Mouse (Mus musculus): ENCODE measurements around the gene Samd4. TPM values are rescaled to one million over a fixed set of nuclear protein-coding genes. Genes with fewer than 3 reads are reported as not detected.

The Samd4 gene
- polyA plus RNA-seq, 1 experiment, result 3.9 TPM

DNA sequence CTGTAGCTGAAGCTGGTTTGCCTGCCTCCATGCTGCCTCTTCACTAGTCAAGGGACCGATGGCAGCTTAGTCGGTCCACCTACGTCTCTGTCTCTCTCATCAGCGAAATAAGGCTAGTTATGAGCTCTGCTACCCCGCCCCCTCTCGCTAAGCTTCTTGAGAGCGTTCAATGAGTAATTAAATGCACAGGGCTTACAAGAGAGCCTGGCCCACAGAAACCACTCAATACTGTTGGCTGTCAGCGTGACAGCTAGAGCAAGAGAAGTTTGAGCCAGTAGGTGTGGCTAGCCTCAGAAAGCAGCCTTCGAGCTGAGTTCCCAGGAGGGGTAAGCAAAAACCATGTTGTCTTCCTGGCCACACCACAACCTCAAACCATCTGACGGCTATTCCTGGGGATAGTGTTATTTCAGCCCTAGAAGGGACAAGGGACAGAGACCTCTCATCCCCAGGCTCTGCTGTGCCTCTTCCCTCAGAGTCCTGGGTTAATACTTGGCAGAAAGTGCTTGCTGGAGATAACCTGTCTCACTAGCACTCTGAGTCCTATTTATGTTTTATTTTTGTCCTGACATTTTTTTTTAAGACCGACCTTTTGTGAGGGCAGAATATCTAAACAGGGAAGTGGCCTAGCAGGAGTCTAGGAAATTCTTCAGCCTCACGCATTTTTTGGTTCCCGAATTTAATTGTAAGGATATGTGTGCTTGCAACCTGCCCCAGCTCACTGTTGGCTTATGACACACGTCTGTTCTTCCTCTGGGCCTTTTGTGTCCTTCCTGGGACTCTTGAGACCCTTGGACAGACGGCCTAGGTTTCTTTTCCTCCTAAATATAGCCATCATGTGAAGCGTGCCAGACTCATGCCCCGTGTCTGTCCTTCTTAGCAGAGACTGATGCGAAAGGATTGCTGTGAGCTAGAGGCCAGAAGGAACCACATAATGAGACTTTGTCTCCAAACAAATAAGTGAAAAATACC is 128.8 kb downstream of the Samd4 start:
- TF ChIP-seq POLR2A (IDR thresholded peaks at IDR 0.05; ENCODE audit: low read depth, low read length) (no peak), CTCF (conservative IDR thresholded peaks at IDR 0.05; ENCODE audit: insufficient read depth, insufficient read length, low read depth, low read length) (no peak)
- no peaks in the 10 kb centered on the region for H3K36me3 ChIP-seq (ENCODE audit: control insufficient read depth, insufficient read depth, low read length)

DNA sequence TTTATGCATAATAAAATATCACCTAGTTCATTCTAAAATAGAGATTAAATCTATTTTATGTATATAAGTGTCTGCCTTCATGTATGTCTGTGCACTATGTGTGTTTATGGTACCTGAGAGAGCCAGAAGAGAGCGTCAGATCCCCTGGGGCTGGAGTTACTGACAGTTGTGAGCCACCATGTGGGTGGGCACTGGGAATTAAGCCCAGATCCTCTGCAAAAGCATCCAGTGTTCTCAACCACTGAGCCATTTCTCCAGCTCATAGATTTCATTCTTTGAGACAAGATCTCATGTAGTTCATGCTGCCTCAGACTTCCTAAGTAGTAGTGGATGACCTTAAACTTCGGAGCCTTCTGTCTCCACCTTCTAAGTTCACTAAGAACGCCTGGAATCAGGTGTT is 133.0 kb downstream of the Samd4 start:
- Histone ChIP-seq H3K27ac (ENCODE audit: insufficient read depth, low read depth, low read length) (no peak overlapping the region), H3K36me3 (ENCODE audit: control insufficient read depth, insufficient read depth, low read length) (no peaks in the 10 kb centered on the region), H3K27me3 (replicated peaks; ENCODE audit: control insufficient read depth, insufficient read depth, low read length) (no peaks in the 10 kb centered on the region), H3K4me3 (ENCODE audit: insufficient read depth, low read depth, low read length) (no peak overlapping the region), H3K4me1 (ENCODE audit: control insufficient read depth, insufficient read depth, low read length) (no peaks in the 10 kb centered on the region)
- 91% methylated on average over 3 of the region's 3 CpGs for WGBS
- TF ChIP-seq CTCF (conservative IDR thresholded peaks at IDR 0.05; ENCODE audit: insufficient read depth, insufficient read length, low read depth, low read length), result no peak
- no peak for TF ChIP-seq POLR2A (IDR thresholded peaks at IDR 0.05; ENCODE audit: low read depth, low read length)
- no peak for DNase-seq

More for the DNA sequence above, 128.8 kb downstream of the Samd4 start:
- no peak for DNase-seq
- no peak overlapping the region; the same call in 1 of the 2 replicates for H3K27ac ChIP-seq (ENCODE audit: insufficient read depth, low read depth, low read length)
- H3K4me3 ChIP-seq (ENCODE audit: insufficient read depth, low read depth, low read length), result no peak overlapping the region
- 76% methylated on average over 18 of the region's 18 CpGs for WGBS
- no peaks in the 10 kb centered on the region for H3K4me1 ChIP-seq (ENCODE audit: control insufficient read depth, insufficient read depth, low read length)
- H3K27me3 ChIP-seq (replicated peaks; ENCODE audit: control insufficient read depth, insufficient read depth, low read length), result no peaks in the 10 kb centered on the region

DNA sequence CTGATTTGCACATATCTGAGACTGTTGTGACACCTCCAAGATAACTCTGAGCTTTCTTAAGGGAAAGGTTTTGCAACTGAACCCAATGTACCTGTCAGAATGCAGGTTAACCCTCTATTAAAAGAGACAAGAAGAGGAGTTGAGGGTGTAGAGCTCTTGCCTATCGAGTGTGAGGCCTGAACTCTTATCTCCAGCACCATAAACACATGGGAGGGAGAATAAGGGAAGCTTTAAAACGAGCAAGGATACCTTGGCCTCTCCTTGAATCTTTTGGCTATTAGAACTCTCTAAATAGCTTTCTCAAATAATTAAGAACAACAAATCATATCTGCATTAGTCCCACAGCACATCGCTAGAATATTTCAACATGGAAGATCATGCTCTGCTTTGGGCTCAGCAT is 135.0 kb downstream of the Samd4 start:
- no peak for DNase-seq
- no peaks in the 10 kb centered on the region for H3K27me3 ChIP-seq (replicated peaks; ENCODE audit: control insufficient read depth, insufficient read depth, low read length)
- no peaks in the 10 kb centered on the region for H3K36me3 ChIP-seq (ENCODE audit: control insufficient read depth, insufficient read depth, low read length)
- TF ChIP-seq POLR2A (IDR thresholded peaks at IDR 0.05; ENCODE audit: low read depth, low read length), result no peak
- TF ChIP-seq CTCF (conservative IDR thresholded peaks at IDR 0.05; ENCODE audit: insufficient read depth, insufficient read length, low read depth, low read length), result no peak
- H3K4me3 ChIP-seq (ENCODE audit: insufficient read depth, low read depth, low read length), result no peak overlapping the region
- WGBS, result 88% methylated on average over 3 of the region's 3 CpGs
- no peak overlapping the region for H3K27ac ChIP-seq (ENCODE audit: insufficient read depth, low read depth, low read length)
- no peaks in the 10 kb centered on the region for H3K4me1 ChIP-seq (ENCODE audit: control insufficient read depth, insufficient read depth, low read length)

DNA sequence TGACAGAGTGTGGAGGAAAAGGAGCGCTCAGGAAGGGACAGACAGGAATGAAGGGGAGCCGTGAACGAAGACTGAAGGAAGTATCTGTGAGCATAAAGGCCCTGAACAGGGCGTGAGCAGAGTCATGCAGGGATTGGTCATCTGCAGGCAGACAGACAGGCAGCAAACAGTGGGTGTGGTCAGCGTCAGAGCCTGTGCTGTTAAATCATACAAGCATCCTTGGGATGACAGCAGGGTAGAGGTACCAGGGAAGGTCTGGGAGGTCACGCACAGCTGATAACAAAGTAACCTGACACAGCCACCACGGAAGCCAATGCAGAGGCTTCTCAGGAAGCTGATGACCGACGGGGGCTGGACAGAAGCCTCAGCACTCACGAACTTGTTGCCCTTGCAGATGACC is 138.2 kb downstream of the Samd4 start:
- H3K4me3 ChIP-seq (ENCODE audit: insufficient read depth, low read depth, low read length), result no peak overlapping the region
- TF ChIP-seq POLR2A (IDR thresholded peaks at IDR 0.05; ENCODE audit: low read depth, low read length), result no peak
- TF ChIP-seq CTCF (conservative IDR thresholded peaks at IDR 0.05; ENCODE audit: insufficient read depth, insufficient read length, low read depth, low read length), result no peak
- H3K4me1 ChIP-seq (ENCODE audit: control insufficient read depth, insufficient read depth, low read length), result no peaks in the 10 kb centered on the region
- DNase-seq, result no peak
- H3K27ac ChIP-seq (ENCODE audit: insufficient read depth, low read depth, low read length), result no peak overlapping the region
- H3K36me3 ChIP-seq (ENCODE audit: control insufficient read depth, insufficient read depth, low read length), result no peaks in the 10 kb centered on the region
- WGBS, result 60% methylated on average over 10 of the region's 10 CpGs
- H3K27me3 ChIP-seq (replicated peaks; ENCODE audit: control insufficient read depth, insufficient read depth, low read length), result no peaks in the 10 kb centered on the region

DNA sequence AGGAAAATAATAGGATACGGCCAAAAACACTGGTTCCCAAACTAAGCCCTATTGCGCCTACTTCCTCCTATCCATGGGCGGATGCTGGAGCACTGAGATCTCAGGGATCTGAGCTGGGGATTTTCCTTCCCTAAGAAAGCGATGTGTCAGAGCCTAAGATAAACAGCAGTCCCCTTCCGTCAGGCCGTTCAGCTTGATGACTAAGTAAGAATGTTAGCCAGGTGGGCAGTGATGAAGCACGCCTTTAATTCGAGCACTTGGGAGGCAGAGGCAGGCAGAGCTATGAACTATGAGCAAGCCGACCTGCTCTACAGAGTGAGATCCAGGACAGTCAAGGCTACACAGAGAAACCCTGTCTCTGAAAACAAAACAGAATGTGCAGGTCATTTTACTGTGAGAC is 140.9 kb downstream of the Samd4 start:
- Histone ChIP-seq H3K27ac (ENCODE audit: insufficient read depth, low read depth, low read length) (no peak overlapping the region), H3K27me3 (replicated peaks; ENCODE audit: control insufficient read depth, insufficient read depth, low read length) (no peaks in the 10 kb centered on the region), H3K4me1 (ENCODE audit: control insufficient read depth, insufficient read depth, low read length) (no peaks in the 10 kb centered on the region), H3K36me3 (ENCODE audit: control insufficient read depth, insufficient read depth, low read length) (no peaks in the 10 kb centered on the region), H3K4me3 (ENCODE audit: insufficient read depth, low read depth, low read length) (no peak overlapping the region)
- peak; percentile 43 for DNase-seq
- TF ChIP-seq POLR2A (IDR thresholded peaks at IDR 0.05; ENCODE audit: low read depth, low read length) (no peak), CTCF (conservative IDR thresholded peaks at IDR 0.05; ENCODE audit: insufficient read depth, insufficient read length, low read depth, low read length) (no peak)
- WGBS, result 59% methylated on average over 9 of the region's 9 CpGs

DNA sequence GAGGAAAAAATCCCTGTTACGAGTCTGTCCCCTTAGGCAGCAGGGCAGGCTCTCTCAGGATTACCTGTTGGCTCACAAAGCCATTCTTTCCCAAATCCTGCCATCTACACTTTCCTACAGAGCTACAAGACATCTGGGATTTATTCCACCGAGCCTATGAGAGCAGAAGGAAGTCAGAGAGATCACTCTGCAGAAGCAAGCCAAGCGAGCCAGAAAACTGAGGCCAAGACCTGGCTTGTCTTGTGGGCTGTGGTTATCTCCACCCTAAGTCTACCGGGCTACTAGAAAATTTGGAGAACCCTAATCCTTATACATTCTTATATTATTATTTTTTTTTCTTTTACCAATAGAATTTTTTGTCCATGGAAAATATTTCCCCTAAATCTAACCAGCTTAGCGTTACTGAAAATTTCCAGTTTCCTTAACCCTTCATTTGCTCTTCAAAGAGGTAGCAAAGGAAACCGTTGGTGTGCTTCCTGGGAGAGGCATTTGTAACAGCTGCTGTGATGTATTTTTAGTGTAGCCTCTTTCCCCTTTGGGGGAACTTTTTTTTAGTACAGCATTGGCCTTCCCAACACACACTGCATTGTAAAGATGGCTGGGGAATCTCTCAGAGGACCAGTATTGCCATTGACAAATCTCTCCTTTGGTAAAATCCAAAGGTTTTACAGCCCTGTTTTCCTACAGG is 144.9 kb downstream of the Samd4 start:
- Histone ChIP-seq H3K4me1 (ENCODE audit: control insufficient read depth, insufficient read depth, low read length) (no peaks in the 10 kb centered on the region), H3K36me3 (ENCODE audit: control insufficient read depth, insufficient read depth, low read length) (no peaks in the 10 kb centered on the region), H3K27ac (ENCODE audit: insufficient read depth, low read depth, low read length) (no peak overlapping the region), H3K4me3 (ENCODE audit: insufficient read depth, low read depth, low read length) (no peak overlapping the region), H3K27me3 (replicated peaks; ENCODE audit: control insufficient read depth, insufficient read depth, low read length) (no peaks in the 10 kb centered on the region)
- DNase-seq, result no peak
- 70% methylated on average over 6 of the region's 6 CpGs for WGBS
- TF ChIP-seq POLR2A (IDR thresholded peaks at IDR 0.05; ENCODE audit: low read depth, low read length) (no peak), CTCF (conservative IDR thresholded peaks at IDR 0.05; ENCODE audit: insufficient read depth, insufficient read length, low read depth, low read length) (no peak)

DNA sequence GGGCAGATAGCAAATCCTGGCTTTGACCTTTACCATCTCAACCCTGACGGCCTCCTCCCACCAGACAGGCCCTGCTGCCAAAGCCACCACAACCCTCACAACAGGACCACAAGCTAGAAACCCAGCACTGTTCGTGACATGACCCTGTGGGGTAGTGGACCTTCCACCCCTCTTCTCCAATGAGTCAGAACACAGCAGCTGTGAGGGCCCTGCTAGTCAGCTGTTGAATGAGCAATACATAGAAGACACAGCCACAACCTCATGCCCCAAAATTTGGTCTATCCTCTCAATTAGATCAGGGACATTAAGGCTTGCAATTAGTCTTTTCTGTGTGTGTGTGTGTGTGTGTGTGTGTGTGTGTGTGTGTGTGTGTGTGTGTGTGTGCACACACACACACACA is 148.9 kb downstream of the Samd4 start:
- Histone ChIP-seq H3K27me3 (replicated peaks; ENCODE audit: control insufficient read depth, insufficient read depth, low read length) (no peaks in the 10 kb centered on the region), H3K36me3 (ENCODE audit: control insufficient read depth, insufficient read depth, low read length) (no peaks in the 10 kb centered on the region), H3K27ac (ENCODE audit: insufficient read depth, low read depth, low read length) (no peak overlapping the region), H3K4me3 (ENCODE audit: insufficient read depth, low read depth, low read length) (no peak overlapping the region), H3K4me1 (ENCODE audit: control insufficient read depth, insufficient read depth, low read length) (no peaks in the 10 kb centered on the region)
- TF ChIP-seq POLR2A (IDR thresholded peaks at IDR 0.05; ENCODE audit: low read depth, low read length) (no peak), CTCF (conservative IDR thresholded peaks at IDR 0.05; ENCODE audit: insufficient read depth, insufficient read length, low read depth, low read length) (no peak)
- no peak for DNase-seq
- WGBS, result 85% methylated on average over 2 of the region's 2 CpGs

Measured in kidney, adult 2 months (tissue).